Mouse (Mus musculus): Measurements from ENCODE around the gene Flot1. TPM values are rescaled to one million over a fixed set of nuclear protein-coding genes. Genes with fewer than 3 reads are reported as not detected.

Flot1 gene
- total RNA-seq, 2 experiments from 2014 or later: 163 to 172 TPM

DNA sequence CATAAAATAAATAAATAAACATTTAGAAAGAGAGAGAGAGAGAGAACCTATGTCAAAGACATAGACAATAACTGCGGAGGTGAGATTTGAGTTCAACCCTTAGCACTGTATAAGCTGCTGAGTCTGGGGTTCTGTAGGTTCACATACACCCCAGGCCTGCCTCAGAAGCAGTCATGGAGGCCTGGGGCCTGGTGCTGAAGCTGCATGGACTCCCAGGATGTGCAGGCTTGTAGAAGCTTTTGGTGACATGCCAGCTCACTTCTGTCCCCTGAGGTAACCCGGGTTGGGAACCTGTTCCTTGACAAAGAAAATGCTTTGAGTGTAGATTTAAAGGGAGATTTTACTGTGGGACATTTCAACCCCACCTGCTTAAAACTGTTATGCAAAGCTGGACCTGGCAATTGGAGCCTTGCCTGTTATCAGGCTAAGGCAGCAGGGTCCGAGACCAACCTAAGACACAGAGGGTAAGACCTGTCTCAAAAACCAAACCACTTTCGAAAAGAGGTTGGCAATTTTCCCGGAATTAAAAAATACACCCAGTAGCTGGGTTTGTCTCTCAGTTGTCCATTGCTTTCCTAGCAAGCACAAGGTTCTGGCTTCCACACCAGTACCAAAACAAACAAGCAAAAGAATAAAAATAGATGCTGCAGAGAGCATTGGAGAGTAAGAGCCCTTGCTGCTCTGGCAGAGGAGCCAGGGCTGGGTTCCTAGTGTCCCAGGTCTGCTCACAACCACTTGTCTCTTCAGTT is 12.0 kb upstream of the Flot1 start:
- no peak for DNase-seq (ENCODE audit: low spot score in 2 of 2)

GRCm38 (mm10) chr17:35812307-35812706 is 10.7 kb upstream of the Flot1 start:
- no peak for DNase-seq (ENCODE audit: low spot score in 2 of 2)

- no peak for DNase-seq (ENCODE audit: low spot score in 2 of 2)
Observed at GRCm38 (mm10) chr17:35812736-35813135, 10.3 kb upstream of the Flot1 start.

DNA sequence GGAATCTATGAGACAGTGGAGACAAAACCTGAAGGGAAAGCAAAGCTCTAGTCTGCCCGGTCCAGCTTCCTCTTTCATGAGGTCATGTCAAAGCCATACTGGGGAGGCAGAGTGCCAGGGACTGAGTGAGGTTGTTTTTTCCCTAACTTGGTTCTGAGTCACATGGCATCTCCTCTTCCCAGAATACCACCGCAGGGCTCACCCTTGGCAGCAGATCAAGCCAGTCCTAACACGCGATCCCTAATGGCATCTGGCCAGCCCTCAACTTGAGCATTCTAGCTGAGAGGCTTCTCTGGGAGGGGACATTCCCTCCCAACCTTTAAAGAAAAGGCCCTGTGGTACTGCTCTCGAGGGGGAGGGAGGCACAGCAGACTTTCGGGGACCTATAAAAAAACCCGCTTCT is 9.8 kb upstream of the Flot1 start:
- peak; percentile 54 to 69 for DNase-seq (ENCODE audit: low spot score in 2 of 2)

- no peak for DNase-seq (ENCODE audit: low spot score in 2 of 2)
Observed at GRCm38 (mm10) chr17:35813653-35814052, 9.4 kb upstream of the Flot1 start.

- DNase-seq (ENCODE audit: low spot score in 2 of 2): no peak
Observed at GRCm38 (mm10) chr17:35814678-35815077, 8.4 kb upstream of the Flot1 start.

DNA sequence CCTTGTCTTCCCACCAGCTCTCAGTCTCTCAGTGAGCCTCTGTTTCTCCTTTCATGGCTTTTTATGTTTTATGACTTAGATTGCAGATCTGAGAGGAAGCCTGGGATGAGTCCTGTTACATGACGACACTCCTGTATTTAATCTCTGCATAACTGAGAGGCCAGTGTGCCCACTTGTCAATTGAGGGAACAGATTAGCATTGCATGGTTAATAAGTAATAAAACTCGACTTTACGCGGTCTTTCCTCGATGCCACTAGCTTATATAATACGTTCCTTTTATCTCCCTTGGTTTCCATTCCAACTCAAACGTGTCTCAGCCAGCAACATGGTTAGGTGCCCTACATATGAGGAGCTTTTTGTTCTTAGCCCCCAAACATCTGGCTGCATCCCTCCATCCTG is 7.2 kb upstream of the Flot1 start:
- DNase-seq (ENCODE audit: low spot score in 2 of 2): no peak

- DNase-seq (ENCODE audit: low spot score in 2 of 2): no peak
Observed at GRCm38 (mm10) chr17:35816686-35817085, 6.3 kb upstream of the Flot1 start.

DNA sequence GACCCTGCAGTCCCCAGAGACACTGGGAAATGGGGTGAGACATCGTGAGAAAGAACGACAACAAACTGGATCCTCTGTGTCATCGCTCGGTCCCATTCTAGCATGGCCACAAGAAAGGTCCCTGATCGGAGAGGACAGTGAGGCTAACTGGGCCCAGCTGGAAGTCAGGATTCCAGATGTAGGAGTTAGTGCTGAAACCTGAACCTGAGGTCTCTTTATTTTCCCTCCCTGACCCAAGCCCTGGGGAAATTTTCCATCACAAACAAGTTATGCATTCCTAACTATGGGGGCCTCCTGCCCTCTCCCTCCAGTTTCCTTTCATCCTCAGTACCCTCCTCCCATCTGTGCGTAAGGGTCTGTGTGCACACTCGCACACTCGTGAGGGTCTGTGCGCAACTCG is 5.8 kb upstream of the Flot1 start:
- no peak for DNase-seq (ENCODE audit: low spot score in 2 of 2)

- DNase-seq (ENCODE audit: low spot score in 2 of 2): no peak
Observed at GRCm38 (mm10) chr17:35820111-35820510, 2.9 kb upstream of the Flot1 start.

- peak; percentile 59 to 66 for DNase-seq (ENCODE audit: low spot score in 2 of 2)
Observed at GRCm38 (mm10) chr17:35821439-35822430, 1.3 kb upstream of the Flot1 start, which contains the start of gene Ier3. Ier3 (plus strand) TSS chr17:35821684.

GRCm38 (mm10) chr17:35822564-35822963 is 466 bp upstream of the Flot1 start:
- no peak for DNase-seq (ENCODE audit: low spot score in 2 of 2)

DNA sequence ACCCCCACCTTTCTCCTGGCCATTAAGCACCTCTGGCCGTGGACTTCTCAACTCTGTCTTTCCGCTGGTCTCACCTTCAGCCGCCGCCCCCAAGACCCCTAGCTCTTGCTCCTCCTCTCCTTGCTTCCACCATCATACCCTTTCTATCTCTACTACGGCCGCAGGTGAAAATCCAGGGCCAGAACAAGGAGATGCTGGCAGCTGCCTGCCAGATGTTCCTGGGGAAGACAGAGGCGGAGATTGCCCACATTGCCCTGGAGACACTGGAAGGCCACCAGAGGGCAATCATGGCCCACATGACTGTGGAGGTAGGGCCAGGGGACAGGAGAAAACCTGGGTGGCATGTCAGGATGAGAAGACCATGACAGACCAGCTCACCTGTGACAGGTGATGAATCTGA is 1.4 kb downstream of the Flot1 start:
- no peak for DNase-seq (ENCODE audit: low spot score in 2 of 2)

DNA sequence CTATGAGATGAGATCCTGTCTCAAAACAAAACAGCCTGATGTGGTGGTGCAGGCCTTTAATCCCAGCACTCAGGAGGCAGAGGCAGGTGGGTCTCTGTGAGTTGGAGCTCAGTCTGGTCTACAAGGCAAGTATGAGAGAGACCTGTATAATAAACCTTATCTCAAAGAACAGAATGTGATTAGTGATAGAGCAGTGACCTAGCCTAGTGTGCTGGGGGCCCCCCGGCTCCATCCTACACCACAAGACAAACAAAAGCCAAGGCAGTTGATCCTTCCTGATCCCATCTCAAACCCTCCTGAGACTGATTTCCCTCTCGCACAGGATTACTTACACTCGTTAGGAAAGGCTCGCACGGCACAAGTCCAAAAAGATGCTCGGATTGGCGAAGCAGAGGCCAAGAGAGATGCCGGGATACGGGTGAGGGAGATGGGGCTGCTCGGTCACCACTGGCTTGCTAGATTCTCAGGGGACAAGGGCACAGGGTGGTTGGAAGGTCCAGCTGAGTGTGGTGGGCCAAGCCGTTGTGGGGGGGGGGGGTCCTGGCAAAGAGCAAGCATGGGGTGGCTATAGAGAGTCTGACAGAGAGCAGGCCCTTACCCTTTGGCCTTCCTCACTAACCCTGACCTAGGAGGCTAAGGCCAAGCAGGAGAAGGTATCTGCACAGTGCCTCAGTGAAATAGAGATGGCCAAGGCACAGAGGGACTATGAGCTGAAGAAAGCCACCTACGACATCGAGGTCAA is 2.2 kb downstream of the Flot1 start:
- DNase-seq (ENCODE audit: low spot score in 2 of 2): no peak

DNA sequence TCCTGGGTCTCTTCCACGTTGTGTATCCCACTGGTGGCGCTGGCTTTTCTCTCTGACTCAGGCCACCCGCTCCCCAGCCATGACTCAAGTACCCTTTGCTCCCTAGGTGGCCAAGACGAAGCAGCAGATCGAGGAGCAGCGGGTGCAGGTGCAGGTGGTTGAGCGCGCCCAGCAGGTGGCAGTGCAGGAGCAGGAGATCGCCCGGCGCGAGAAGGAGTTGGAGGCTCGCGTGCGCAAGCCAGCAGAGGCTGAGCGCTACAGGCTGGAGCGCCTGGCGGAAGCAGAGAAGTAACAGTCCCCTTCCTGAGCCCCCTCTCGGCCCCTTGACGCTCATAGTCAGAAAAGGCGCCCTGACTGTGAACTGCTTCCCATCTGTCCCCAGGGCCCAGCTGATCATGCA is 6.7 kb downstream of the Flot1 start:
- peak; percentile 80 to 85 for DNase-seq (ENCODE audit: low spot score in 2 of 2)

DNA sequence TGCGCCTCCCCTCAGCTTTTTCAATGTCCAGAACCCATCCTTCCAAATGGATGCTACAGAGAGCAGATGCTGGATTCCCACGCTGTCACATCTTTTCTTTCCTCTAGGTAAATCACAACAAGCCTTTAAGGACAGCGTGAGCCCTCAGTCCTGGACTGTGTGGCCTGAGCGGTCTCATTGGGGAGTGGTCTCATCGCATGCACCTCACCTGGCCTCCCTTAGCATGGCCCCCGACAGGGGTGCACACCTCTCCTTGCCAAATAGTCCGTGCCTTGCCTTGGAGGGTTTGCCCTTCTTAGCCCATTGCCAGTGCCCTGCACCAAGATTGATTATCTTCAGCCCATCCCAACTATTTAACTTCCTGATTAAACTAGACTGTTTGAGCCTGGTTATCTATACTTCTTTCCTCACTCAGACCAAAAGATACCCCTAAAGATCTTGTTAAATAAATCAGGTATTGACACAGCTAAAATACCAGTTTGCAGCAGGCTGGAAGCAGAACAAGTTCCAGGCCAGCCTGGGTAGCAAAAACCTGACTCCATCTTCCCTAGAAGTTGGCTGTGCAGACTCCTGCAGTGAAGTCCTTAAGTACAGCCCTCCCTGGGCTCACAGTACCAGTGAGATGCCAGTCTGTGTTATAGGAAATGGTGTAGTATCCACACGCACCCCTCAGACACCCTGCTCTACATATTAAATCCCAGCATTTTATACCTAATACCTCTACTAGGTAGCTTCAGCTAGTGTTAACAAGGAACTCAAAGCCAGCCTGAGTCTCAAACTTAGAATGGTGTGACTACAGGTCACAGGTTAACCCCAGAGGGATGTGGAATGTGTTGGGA is 9.6 kb downstream of the Flot1 start:
- no peak for DNase-seq (ENCODE audit: low spot score in 2 of 2)

DNA sequence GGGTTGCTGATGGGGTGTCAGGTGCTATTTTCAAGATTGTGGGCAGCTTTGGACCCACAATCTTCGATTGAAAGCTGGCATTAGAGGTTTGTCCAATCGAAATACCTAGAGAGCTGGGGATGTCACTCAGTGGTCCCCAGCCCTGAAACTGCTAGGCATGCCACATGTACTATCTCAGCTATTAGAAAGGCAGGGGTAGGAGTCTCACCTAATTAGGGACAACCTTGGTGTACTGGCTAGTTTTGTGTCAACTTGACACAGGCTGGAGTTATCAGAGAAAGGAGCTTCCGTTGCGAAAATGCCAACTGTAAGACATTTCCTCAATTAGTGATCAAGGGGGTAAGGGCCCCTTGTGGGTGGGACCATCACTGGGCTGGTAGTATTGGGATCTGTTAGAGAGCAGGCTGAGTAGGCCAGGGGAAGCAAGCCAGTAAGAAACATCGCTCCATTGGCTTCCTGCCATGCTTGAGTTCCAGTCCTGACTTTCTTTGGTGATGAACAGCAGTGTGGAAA is 10.3 kb downstream of the Flot1 start:
- peak; percentile 28 to 43 for DNase-seq (ENCODE audit: low spot score in 2 of 2)

DNA sequence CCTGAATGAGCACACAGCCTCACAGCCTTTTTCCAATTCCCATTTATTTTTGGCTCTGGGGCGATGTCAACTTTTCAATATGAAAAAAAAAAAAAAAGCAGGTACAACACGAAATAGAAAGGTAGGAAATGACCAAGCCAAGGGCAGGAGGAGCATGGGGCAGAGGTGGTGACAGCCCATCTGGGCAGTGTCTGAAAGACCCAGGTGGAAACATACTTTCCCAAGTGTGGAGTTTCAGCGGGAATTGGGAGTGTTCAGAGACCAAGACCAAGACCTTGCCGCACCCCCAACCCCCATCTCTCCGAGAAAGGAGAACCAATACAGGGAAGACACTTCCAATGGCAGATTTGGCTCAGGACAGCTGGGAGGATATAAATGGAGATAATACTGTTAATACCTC is 10.9 kb downstream of the Flot1 start:
- no peak for DNase-seq (ENCODE audit: low spot score in 2 of 2)

DNA sequence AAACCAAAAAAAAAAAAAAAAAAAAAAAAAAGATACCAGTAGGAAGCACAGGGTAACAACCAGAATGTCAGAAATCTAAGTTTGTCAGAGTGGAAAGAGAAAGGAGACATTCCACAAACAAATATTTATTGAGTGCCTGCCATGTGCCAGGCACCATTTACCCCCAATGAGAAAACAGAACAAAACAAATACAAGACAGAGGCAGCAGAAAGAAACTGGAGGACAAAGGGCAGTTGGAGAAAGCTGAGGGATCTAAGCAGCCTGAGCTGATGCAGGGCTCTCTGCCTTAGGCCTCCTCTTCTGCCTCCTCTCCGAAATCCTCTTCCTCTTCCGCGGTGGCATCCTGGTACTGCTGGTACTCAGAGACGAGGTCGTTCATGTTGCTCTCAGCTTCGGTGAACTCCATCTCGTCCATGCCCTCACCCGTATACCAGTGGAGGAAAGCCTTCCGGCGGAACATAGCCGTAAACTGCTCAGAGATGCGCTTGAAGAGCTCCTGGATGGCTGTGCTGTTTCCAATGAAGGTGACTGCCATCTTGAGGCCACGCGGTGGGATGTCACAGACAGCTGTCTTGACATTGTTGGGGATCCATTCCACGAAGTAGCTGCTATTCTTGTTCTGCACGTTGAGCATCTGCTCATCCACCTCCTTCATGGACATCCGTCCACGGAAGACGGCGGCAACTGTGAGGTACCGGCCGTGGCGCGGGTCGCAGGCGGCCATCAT is 11.8 kb downstream of the Flot1 start:
- DNase-seq (ENCODE audit: low spot score in 2 of 2): peak in 1 of 2 experiments; percentile 41

All from layer of hippocampus, postnatal 10 days (tissue).